Mouse (Mus musculus) c-Kit-negative CD71-positive TER-119-positive erythroid progenitor cells, embryonic 14.5 days (primary cell): ENCODE data around the gene Ank.

ENCODE experiments used
- DNase-seq: peaks from one replicate; pipeline ENCODE4 v3.0.0-alpha.2; 2013; ENCODE audit warnings: low read depth, low spot score

Ank gene

GRCm38 (mm10) chr15:27633941-27634900 is 167.7 kb downstream of the Ank start:
- no peak for DNase-seq

GRCm38 (mm10) chr15:27641171-27641570 is 174.7 kb downstream of the Ank start:
- DNase-seq = no peak

GRCm38 (mm10) chr15:27642895-27643294 is 176.4 kb downstream of the Ank start:
- DNase-seq = no peak
